Mouse (Mus musculus) bone marrow macrophage, adult 2 months (primary cell): Measurements from ENCODE around the gene Cenpb.

Experiments
- CTCF ChIP-seq: IDR thresholded peaks from 2 replicates; pipeline ENCODE4 v1.5.1; 2012; ENCODE audit warnings: low read depth, mild to moderate bottlenecking, low read length, moderate library complexity
- POLR2A ChIP-seq: IDR thresholded peaks from 2 replicates; pipeline ENCODE4 v1.6.1; 2012; ENCODE audit warnings: mild to moderate bottlenecking, low read depth, low read length, borderline replicate concordance

GRCm38 (mm10) chr2:131145121-131145520, 34.7 kb downstream of the Cenpb start:
- TF ChIP-seq CTCF (no peak), POLR2A (no peak)
